Mouse (Mus musculus): Measurements from ENCODE around the gene Hcfc2. TPM values are rescaled to one million over a fixed set of nuclear protein-coding genes. Genes with fewer than 3 reads are reported as not detected.

Gene Hcfc2
- total and polyA plus RNA-seq, 2 experiments from 2014 or later, result 27.0 to 27.2 TPM

DNA sequence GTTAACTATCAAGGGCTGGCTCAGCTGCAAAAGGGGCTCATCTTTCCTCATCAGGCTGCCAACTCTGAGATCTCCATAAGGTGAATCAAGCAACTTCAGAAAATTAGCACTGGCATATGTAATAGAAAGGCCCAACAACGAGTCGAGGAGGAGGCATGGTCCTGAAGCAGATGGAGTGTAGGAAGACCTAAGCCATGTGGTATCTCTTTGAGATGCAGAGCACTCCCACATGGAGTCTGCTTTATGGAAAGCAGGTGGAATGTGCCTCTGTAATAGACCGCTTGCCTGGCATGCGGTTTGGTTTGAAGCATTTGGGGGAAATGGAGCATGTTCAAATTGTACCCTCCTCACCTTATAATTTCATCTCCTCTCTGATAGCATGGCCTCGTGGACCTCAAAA lies 15.2 kb upstream of the Hcfc2 start:
- no peak for ATAC-seq (ENCODE audit: low FRiP score)
- Histone ChIP-seq H3K4me3 (ENCODE audit: low read depth, low read length) (no peak overlapping the region), H3K27me3 (ENCODE audit: insufficient read depth, low read length) (no peaks in the 10 kb centered on the region), H3K4me2 (ENCODE audit: low read depth, low read length, poor library complexity, severe bottlenecking) (no peak overlapping the region), H3K4me1 (ENCODE audit: insufficient read depth, low read length) (no peaks in the 10 kb centered on the region), H3K27ac (ENCODE audit: low read depth, low read length) (no peak overlapping the region), H3K9ac (replicated peaks; ENCODE audit: low read length, poor library complexity, severe bottlenecking) (no peak overlapping the region), H3K9me3 (ENCODE audit: low read length) (no peaks in the 10 kb centered on the region), H3K36me3 (ENCODE audit: insufficient read depth, low read length) (no peaks in the 10 kb centered on the region)
- no peak for TF ChIP-seq CTCF (IDR thresholded peaks at IDR 0.05)
- no peak for DNase-seq (ENCODE audit: low spot score)
- WGBS, result 88% methylated on average over 5 of the region's 5 CpGs

- WGBS, result 74% methylated on average over 7 of the region's 7 CpGs
- no peak overlapping the region for H3K4me2 ChIP-seq (ENCODE audit: low read depth, low read length, poor library complexity, severe bottlenecking)
- no peaks in the 10 kb centered on the region for H3K9me3 ChIP-seq (ENCODE audit: low read length)
- no peaks in the 10 kb centered on the region for H3K36me3 ChIP-seq (ENCODE audit: insufficient read depth, low read length)
- DNase-seq (ENCODE audit: low spot score), result no peak
- H3K27ac ChIP-seq (ENCODE audit: low read depth, low read length), result no peak overlapping the region
- no peaks in the 10 kb centered on the region for H3K27me3 ChIP-seq (ENCODE audit: insufficient read depth, low read length)
- no peak for ATAC-seq (ENCODE audit: low FRiP score)
- no peak for TF ChIP-seq CTCF (IDR thresholded peaks at IDR 0.05)
- no peak overlapping the region for H3K4me3 ChIP-seq (ENCODE audit: low read depth, low read length)
- H3K9ac ChIP-seq (replicated peaks; ENCODE audit: low read length, poor library complexity, severe bottlenecking), result no peak overlapping the region
- H3K4me1 ChIP-seq (ENCODE audit: insufficient read depth, low read length), result no peaks in the 10 kb centered on the region
Measured at GRCm38 (mm10) chr10:82681639-82682038, 14.3 kb upstream of the Hcfc2 start.

DNA sequence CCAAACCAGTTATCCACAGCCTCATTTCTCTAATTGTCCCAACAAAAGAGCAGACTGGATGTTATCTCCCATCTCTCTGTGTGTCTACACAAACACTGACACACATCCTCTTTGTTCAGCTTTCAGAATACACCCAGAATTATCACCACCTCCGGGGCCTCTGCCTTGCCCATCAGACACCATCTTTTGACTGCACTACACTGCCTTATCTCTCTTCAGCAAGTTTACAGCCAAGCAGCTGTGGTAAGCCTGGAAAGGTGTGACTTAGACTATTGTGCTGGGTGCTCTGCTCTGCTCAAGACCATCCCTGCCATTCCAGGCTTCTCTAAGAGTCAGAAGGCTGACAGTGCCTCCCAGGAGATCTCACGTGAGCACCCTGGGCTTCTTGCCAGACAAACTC lies 10.5 kb upstream of the Hcfc2 start:
- Histone ChIP-seq H3K4me2 (ENCODE audit: low read depth, low read length, poor library complexity, severe bottlenecking) (no peak overlapping the region), H3K9ac (replicated peaks; ENCODE audit: low read length, poor library complexity, severe bottlenecking) (no peak overlapping the region), H3K36me3 (ENCODE audit: insufficient read depth, low read length) (no peaks in the 10 kb centered on the region), H3K9me3 (ENCODE audit: low read length) (no peaks in the 10 kb centered on the region), H3K27ac (ENCODE audit: low read depth, low read length) (no peak overlapping the region), H3K4me3 (ENCODE audit: low read depth, low read length) (no peak overlapping the region), H3K27me3 (ENCODE audit: insufficient read depth, low read length) (no peaks in the 10 kb centered on the region), H3K4me1 (ENCODE audit: insufficient read depth, low read length) (no peaks in the 10 kb centered on the region)
- no peak for TF ChIP-seq CTCF (IDR thresholded peaks at IDR 0.05)
- DNase-seq (ENCODE audit: low spot score) (no peak), ATAC-seq (ENCODE audit: low FRiP score) (no peak)
- 81% methylated on average over 2 of the region's 2 CpGs for WGBS

DNA sequence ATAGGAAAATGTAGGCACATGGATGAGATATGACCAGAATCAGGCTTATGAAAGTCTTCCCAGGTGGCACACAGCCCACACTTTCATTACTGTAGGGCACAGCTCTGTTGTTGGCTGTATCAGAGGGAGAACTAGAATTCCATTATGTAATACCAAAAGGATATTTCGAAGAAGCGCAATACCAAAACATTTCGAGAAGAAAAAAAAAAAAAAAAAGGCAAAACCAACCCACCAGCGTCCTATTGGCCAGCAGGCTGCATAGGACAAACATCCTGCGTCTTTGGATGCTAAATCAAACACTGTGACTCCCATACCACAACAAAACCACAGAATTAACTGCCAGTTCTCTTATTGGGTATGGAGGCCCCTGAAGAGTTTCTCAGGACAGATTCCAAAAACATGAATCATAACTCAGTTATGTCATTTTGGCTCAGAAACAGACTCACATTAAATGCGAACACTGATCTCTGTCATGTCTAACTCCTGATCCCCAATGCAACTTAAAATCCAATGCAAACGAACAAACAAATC lies 6.2 kb upstream of the Hcfc2 start:
- 81% methylated on average over 7 of the region's 7 CpGs for WGBS
- Histone ChIP-seq H3K4me1 (ENCODE audit: insufficient read depth, low read length) (no peaks in the 10 kb centered on the region), H3K9ac (replicated peaks; ENCODE audit: low read length, poor library complexity, severe bottlenecking) (no peak overlapping the region), H3K4me3 (ENCODE audit: low read depth, low read length) (no peak overlapping the region), H3K4me2 (ENCODE audit: low read depth, low read length, poor library complexity, severe bottlenecking) (no peak overlapping the region), H3K36me3 (ENCODE audit: insufficient read depth, low read length) (no peaks in the 10 kb centered on the region), H3K27ac (ENCODE audit: low read depth, low read length) (no peak overlapping the region), H3K27me3 (ENCODE audit: insufficient read depth, low read length) (no peaks in the 10 kb centered on the region), H3K9me3 (ENCODE audit: low read length) (no peaks in the 10 kb centered on the region)
- DNase-seq (ENCODE audit: low spot score) (no peak), ATAC-seq (ENCODE audit: low FRiP score) (no peak)
- no peak for TF ChIP-seq CTCF (IDR thresholded peaks at IDR 0.05)

DNA sequence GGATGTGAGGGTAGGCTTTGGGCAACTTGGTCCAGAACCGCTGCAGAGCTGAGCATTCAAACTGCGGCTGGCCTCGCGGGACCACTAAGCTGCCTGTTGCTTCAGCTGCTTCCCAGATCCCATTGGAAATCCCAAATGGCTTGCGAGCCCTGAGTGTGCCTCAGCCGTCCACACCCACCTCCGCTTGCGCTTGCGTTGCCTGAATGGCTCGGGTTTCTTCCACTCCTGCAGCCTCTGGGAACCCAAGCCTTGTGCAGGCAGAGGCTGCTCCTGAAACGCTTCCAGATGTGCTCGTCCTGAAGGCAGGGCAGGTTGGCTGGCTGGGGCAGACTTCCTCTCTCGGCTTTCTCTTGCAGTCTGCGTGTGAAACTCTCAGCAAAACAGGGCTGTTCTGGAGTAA lies 5.5 kb upstream of the Hcfc2 start, which contains the start of gene Glt8d2:
Gene Glt8d2, minus strand, starts transcription at position 157 of the 400 bp plus-strand sequence.
- Histone ChIP-seq H3K4me3 (ENCODE audit: low read depth, low read length) (peak within 1 kb of the TSS; percentile 18; the same call in 1 of the 2 replicates), H3K36me3 (ENCODE audit: insufficient read depth, low read length) (no peaks in the 10 kb centered on the region), H3K9ac (replicated peaks; ENCODE audit: low read length, poor library complexity, severe bottlenecking) (0 out of 2 replicates have a peak within 1 kb of the TSS, but pooled peaks have one; percentile 39), H3K27me3 (ENCODE audit: insufficient read depth, low read length) (no peaks in the 10 kb centered on the region), H3K4me1 (ENCODE audit: insufficient read depth, low read length) (no peaks in the 10 kb centered on the region), H3K9me3 (ENCODE audit: low read length) (no peaks in the 10 kb centered on the region), H3K27ac (ENCODE audit: low read depth, low read length) (no peak within 1 kb of the TSS), H3K4me2 (ENCODE audit: low read depth, low read length, poor library complexity, severe bottlenecking) (peak within 1 kb of the TSS; percentile 46)
- 5% methylated on average over 14 of the region's 14 CpGs for WGBS
- TF ChIP-seq CTCF (IDR thresholded peaks at IDR 0.05), result no peak
- ATAC-seq (ENCODE audit: low FRiP score) (no peak), DNase-seq (ENCODE audit: low spot score) (no peak)

DNA sequence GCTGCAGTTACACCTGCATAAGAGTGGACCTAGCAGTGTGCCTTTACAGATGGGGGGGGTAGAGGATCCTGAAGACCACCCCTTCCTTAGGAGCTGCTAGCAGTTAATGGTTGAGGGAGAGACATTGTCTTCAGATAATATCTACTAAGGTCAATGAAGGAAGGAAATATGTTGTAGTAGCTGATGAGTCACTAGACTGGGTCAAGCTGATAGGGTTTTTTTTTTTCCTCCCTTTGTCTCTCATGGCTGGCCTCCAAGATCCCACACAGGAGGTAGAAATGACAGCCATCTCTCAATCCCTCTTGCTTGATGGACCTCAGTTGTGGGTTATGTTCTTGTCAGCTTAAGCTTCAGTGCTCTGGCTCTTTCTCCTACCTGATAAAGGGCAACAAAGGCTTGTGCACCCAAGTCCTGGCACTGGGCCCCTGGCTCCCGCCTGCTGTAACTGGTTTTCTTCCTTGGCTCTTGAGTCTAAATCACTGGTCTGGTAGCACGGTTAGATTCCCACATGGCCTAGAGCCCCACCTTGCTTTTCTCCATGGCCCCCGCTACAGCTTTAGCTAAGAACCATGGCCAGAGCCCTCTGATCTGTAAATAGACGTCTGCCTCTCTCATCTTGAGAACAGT lies 606 bp downstream of the Hcfc2 start:
- no peak overlapping the region for H3K4me3 ChIP-seq (ENCODE audit: low read depth, low read length)
- H3K27me3 ChIP-seq (ENCODE audit: insufficient read depth, low read length), result no peaks in the 10 kb centered on the region
- DNase-seq (ENCODE audit: low spot score), result no peak
- 72% methylated on average over 4 of the region's 4 CpGs for WGBS
- H3K4me1 ChIP-seq (ENCODE audit: insufficient read depth, low read length), result peaks cover 4% of the 10 kb centered on the region; the same call in 1 of the 2 replicates
- no peak overlapping the region for H3K27ac ChIP-seq (ENCODE audit: low read depth, low read length)
- ATAC-seq (ENCODE audit: low FRiP score), result no peak
- no peak overlapping the region for H3K4me2 ChIP-seq (ENCODE audit: low read depth, low read length, poor library complexity, severe bottlenecking)
- no peak overlapping the region for H3K9ac ChIP-seq (replicated peaks; ENCODE audit: low read length, poor library complexity, severe bottlenecking)
- H3K36me3 ChIP-seq (ENCODE audit: insufficient read depth, low read length), result no peaks in the 10 kb centered on the region
- no peaks in the 10 kb centered on the region for H3K9me3 ChIP-seq (ENCODE audit: low read length)
- no peak for TF ChIP-seq CTCF (IDR thresholded peaks at IDR 0.05)
